Mouse (Mus musculus): Measurements from ENCODE around the gene Nipsnap1. TPM values are rescaled to one million over a fixed set of nuclear protein-coding genes. Genes with fewer than 3 reads are reported as not detected.

The Nipsnap1 gene
- total RNA-seq (2015), result 12.0 and 13.7 TPM in 2 replicates
- total RNA-seq (2017), result 20.5 and 21.5 TPM in 2 replicates

DNA sequence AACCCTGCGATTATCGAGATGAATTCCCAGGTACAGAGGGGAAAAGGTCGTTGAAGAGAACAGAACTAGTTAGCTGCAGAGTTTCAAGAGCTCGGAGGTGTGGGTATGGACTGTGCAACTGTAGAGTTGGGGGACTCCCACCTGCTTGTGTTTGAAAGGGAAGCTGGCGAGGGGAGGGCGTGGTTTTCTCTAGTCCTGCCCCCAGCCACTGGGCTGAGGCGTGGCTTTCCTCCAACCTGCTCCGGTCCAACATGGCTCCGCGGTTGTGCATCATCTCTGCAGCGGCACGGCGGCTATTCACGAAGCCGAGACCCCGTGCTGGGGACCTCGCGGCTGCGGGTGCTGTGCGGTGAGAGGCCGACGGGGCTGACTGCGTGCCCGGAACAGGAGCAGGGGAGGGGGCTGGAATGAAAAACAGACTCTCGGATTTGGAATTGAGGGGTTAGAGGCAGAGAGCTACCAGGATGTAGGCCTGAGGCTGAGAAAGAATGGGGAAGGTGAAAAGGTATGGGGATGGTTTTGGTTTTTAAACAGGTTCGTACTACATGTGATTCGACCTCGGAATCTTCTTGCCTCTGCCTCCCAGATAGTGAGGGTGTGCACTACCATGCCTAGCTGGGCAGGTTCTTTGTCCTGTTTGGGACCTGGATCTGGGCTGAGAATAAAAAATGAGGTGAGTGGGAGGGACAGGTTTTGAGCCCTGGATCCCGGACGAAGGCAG lies at the start of gene Nipsnap1:
Gene Nipsnap1, plus strand, starts transcription at position 197 of the 721 bp plus-strand sequence.
- peak; percentile 99 for ATAC-seq (replicated peaks; ENCODE audit: poor library complexity)

DNA sequence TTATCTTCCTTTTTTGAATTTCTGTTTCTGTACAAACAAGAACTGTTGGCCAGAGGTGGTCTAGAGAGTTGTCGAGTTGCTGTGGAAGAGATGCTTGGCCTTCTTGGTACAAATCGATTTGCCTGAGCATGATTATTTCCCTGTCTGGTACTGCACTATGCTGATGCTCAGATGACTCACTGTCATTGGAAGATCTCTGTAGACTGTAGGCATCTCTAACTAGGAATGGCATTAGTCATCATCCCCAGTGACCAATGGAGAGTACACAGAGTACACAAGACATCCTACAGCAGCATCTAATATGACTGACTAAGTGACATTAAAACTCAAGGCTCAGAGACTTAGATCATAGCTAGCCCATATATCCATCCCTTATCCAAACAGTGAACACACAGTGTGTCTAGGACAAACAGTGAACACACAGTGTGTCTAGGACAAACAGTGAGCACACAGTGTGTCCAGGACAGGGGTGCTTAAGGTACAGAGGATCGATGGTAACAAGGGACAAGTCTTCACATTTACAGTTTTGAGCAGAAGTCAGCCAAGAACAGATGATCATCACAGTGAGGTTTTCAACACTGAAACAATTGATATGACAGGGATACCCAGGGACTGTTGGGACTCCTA lies 47.5 kb upstream of the Nipsnap1 start:
- no peak for ATAC-seq (replicated peaks; ENCODE audit: poor library complexity)

DNA sequence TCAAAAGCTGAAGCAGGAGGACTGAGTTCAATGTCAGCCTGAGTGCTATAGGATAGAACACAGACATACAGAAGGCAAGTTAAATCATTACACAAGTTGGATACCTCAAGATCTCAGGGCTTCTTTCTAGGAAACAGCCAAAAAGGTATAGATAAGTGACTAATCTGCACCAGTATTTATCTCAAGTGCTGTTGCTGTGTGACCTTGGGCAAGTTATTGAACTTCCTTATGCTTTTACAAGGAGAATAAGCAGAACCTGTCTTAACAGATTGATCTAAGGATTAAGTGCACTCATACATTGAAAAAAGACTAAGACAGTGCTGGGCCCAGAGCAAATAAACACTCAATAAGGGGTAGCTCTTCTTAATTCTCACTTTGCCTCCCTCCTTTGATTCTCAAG lies 46.4 kb upstream of the Nipsnap1 start:
- ATAC-seq (replicated peaks; ENCODE audit: poor library complexity), result no peak

DNA sequence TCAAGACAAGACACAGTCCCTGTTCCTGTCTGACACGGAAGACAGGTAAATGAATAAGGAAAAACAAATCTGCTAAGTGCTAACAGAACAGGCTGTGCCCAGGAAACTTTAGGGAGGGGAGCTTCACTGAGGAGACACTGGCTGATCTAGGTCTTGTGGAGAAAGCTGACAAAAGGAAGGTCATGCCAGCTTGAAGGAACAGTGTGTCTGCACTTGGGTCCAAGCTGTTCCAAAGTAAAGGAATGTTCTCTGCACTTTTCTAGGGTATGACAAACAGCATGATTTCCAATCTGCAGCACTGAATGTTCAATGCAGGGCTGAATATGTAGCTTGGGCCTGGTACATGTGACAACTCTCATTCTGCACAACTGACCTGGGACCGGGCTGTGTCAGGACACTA lies 45.8 kb upstream of the Nipsnap1 start:
- no peak for ATAC-seq (replicated peaks; ENCODE audit: poor library complexity)

DNA sequence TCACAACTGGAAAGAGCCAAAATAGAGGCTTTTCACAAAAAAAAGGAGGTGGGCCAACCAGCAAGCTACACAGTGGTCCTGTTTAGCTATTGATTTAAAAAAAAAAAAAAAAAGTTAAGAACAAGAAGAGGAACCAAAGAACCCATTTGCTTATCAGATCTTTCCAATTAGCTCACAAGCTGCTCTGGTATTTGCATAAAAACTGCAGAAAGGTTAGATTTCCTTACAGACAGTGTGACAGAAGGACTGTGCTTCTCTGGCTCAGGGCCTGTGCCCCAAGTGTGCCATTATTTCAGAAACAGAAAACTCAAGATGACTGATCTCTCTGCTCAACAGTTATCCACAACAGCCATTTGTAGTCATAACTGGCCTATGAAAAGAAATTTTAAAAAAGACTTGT lies 42.7 kb upstream of the Nipsnap1 start:
- no peak for ATAC-seq (replicated peaks; ENCODE audit: poor library complexity)

DNA sequence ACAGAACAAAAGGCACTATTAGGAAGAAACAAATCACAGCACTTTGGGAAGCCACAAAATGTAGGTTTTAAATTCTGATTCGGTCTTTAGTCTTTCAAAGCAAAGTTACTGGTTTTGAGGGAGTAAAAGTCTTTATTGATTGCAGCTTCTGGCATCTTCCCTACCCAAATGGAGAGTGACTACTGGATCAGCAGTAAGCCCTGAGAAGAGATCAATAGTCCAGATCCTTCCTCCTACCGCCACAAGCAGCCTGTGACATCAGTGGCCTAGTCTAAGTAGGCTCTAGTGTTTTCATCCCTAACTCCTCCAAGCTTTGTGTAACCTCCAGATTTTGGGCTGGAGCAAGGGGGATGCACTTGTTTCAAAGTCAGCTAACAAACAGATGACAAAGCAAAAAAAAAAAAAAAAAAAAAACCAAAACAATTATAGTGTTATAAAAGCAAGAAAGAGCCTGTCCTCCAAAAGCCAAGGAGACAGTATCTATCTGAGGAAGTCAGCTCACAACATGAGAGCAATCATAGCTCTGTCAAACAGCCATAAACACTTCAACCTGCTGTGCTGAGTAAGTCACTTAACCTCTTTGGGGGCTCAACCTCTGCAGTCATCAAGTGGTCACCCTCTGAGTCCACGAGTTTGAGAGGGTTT lies 40.3 kb upstream of the Nipsnap1 start:
- ATAC-seq (replicated peaks; ENCODE audit: poor library complexity), result no peak

DNA sequence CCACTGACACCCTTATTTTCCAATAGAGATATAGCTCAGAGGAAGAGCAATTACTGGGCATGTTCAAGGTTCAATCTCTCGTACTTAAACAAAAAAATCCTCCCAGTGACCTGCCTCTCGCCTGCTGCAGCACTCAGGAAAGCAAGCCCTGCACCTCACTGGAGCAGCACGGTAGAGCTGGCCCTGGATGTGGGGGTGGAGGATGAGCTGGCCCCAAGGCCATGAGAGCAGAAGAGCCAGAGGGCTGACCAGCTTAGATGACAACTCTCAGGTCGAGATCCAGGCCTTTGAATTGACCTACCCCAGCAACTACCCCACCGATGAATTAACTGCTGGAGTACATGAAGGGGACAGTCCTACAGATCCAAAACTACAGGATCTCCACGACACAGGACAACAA lies 38.3 kb upstream of the Nipsnap1 start:
- ATAC-seq (replicated peaks; ENCODE audit: poor library complexity), result no peak

DNA sequence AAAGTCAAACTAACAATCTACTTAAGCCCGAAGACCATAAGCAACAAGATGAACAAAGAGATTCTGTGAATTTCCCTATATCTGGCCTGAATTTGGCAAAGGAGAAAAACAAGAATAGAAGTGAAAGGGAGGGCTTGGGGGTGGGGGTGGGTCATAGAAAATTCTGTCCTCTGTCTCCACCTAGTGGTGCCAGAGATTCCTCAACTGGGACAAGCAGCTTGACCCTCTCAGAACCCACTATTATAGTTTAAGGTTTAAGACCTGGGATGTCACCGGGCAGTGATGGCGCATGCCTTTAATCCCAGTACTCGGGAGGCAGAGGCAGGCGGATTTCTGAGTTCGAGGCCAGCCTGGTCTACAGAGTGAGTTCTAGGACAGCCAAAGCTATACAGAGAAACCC lies 37.0 kb upstream of the Nipsnap1 start:
- peak; percentile 88 for ATAC-seq (replicated peaks; ENCODE audit: poor library complexity)

DNA sequence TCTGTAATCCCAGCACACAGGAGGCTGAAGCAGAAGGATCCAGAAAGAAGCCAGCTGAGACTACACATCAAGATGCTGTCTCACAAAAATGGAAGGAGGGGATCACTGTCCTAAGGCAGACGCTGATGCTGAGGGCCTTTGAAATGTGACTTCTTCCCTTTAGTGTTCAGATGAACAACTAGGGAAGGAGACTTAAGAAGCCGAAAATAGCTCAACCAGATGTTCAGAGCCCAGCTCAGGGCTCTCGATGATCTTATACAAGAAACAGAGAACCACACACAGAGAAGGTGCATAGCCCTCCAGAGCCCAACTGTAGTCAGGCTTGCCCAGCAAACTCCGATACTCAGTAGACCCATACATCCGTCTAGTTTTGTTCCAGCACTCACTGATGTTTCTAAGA lies 36.4 kb upstream of the Nipsnap1 start:
- ATAC-seq (replicated peaks; ENCODE audit: poor library complexity), result no peak

DNA sequence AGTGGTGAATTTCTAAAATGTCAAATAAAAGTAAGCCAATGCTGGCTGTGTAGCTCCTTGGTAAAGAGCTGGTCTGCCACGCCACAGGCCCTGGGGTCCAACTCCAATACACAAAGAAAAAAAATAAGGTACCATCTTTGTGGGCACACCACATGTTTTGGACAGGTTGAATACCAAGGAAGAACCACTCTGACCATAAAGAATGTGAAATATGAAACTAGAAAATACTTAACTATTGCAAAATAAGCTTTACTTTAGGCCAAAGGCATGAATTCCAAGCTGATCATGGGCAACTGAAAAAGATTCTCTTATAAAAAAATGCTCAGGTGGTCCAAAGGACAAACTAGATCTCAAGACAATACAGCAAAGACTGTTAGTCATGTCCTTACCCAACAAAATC lies 35.5 kb upstream of the Nipsnap1 start:
- no peak for ATAC-seq (replicated peaks; ENCODE audit: poor library complexity)

DNA sequence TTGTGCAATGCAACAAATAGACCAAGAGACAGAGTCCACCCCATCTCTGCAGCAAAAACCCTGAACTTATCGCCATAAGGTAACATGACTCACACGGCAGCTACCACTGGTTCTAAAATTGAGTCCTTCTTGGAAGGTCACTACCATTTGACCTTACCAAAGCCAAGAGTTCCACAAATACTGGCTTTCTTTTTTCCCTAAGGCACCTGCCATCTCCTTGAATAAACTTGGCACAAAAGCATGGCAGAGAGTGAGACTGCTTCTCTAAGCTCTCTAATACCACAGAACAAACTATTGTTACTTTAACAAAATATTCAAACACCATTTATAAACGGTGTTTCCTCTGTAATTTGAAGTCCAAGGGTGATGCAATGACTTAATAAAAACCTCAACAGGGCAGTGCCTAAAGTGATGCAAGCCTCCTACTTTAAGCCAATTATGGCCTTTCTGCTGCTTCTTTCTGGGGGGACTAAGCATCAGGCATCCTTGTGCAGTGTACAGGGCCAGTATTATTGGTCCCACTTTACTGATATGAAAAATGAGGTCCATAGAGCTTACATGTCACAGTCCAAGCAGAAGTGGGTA lies 32.7 kb upstream of the Nipsnap1 start:
- no peak for ATAC-seq (replicated peaks; ENCODE audit: poor library complexity)

DNA sequence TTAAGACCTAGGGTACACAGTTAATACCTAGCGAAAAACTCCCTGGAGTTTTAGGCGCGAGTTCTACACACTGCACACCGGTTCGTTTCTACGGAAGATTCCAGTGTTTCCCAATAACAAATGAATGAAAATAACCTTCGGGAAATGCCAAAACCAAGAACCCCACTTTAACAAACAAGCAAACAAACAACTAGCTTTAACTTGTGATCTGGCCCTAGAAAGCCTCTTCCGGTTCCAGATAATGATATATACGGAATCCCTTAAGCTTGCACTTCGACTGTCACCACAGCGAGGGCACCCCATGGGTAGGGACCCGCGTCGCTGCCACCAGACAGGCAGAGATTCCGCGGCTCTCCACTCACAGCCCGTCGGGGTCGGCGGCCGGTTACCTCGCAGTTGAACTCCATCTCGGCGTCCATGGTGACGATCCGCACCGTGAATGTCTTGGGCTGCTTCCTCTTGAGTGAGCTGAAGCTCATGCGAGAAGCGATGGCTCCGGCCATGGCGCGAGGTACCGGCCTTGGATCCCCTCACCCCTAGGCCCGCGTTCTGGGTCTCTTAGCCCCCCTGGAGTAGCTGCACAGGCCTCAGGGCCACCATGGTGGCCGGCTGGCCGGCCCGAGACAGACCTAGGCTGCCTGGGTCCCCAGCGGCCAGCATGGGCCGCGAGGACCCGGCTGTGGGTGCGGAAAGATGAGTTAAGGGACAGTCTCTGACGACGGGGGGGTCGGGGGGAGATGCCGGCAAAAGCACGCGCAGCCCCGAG lies 25.1 kb upstream of the Nipsnap1 start:
- ATAC-seq (replicated peaks; ENCODE audit: poor library complexity), result peak; percentile 38

DNA sequence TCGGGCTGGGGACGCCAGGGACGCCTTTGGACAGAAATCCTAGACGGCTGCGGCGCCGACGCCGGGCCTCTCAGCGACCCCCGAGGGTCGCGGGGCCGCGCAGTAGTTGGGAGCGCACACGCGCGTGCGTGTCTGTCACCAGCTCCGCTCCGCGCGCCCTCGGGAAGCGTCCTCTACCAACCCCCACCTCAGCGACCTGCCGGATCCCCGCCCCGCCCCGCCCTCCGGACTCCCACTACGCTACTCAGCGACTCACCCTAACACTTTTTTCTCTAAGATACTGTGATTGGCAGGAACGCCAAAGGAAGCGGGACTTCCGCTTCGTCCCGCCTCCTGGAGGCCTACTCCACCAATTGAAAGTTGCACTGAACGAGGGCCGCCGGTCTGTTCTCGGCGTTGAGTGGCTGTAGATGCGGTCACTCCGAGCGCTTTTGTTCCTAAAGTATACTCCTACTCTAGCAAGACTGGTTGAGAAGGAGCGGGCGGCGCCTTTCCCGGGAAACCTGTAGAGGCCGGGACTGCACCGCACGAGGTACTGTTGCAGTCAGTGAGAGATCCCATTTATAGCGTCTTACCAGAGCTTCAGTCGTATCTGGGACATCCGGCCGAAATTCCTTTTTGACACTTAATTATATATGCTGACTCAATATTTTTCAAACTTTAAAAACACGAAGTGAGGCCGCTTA lies 24.4 kb upstream of the Nipsnap1 start, which contains the start of gene Nf2:
Gene Nf2, minus strand, starts transcription at position 279 of the 686 bp plus-strand sequence.
- ATAC-seq (replicated peaks; ENCODE audit: poor library complexity), result peak; percentile 96

DNA sequence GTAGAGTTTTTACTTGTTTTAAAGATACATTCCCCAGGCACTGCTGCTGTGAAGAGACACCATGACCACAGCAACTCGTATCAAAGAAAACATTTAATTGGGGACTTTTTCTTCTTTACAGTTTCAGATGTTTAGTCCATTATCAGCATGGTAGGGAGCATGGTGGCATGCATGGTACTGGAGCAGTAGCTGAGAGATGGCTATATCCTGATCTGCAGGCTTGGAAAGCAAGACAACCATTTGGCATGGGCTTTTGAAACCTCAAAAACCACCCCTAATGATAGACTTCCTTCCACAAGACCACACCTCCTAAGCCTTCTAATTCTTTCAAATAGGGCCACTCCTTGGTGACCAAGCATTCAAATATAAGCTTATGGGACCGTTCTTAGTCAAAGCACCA lies 23.3 kb upstream of the Nipsnap1 start:
- no peak for ATAC-seq (replicated peaks; ENCODE audit: poor library complexity)

DNA sequence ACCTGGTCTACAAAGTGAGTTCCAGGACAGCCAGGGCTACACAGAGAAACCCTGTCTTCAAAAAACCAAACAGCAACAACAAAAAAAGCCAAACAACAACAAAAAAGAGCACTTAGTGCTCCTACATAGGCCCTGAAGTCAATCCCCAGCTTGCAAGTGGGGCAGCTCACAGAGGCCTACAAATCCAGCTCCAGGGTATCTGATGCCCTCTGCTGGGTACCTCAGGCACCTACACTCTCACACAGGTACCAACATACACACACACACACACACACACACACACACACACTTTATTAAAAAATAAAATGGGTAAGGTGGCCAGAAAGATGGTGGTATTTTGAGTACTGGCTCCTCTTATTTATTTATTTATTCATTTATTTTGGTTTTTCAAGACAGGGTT lies 20.7 kb upstream of the Nipsnap1 start:
- ATAC-seq (replicated peaks; ENCODE audit: poor library complexity), result no peak

DNA sequence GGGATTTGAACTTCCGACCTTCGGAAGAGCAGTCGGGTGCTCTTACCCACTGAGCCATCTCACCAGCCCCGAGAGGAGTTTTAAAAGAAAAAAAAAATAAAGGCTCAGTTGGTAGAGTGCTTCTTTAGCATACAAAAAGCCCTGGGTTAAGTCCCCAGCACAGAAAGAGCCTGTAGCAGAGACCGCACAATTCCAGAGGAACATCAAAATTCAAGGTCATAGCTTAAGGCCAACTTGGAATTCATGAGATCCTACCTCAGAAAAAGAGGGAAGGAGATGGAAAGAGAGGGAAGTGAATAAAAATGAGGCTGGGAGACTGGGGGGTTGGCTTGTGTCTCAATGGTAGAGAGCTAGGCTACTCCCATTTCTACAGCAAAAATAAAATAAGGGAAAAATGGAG lies 19.6 kb upstream of the Nipsnap1 start:
- ATAC-seq (replicated peaks; ENCODE audit: poor library complexity), result no peak

DNA sequence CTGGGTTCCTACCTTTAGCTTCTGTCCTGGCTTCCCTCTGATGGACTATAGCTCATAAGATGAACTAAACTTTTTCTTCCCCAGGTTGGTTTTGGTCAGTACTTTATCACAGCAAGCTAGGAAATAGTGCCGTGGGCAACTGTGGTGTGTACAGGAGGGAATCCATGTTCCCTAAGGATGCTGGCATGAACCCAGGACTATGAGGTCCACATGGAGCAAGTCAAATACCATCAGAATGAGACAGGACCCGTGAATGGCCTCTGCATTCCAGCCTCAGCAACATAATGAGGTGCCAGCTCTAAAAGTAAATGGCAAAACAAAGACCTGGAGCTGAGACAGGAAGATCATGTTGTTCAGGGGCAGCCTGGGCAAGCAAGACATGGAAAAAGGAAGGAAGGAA lies 15.3 kb upstream of the Nipsnap1 start:
- no peak for ATAC-seq (replicated peaks; ENCODE audit: poor library complexity)

DNA sequence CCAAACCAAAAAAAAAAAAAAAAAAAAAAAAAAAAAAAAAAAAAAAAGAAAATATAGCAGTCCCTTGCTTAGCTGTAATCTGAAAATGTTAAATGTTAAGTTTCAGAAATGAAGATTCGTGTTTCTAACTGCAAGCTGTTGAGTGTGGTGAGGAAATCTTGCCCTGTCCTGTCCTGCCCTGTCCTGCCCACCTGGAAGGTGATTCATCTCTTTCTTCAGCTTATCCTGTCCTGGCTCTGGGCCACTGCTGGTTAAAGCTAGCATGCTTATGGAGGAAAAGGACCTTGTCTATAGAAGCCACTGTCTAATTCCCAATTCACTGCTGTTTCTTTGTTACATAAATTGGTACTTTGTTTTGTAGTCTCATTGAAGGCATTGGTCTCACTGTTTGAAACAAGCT lies 12.8 kb upstream of the Nipsnap1 start:
- no peak for ATAC-seq (replicated peaks; ENCODE audit: poor library complexity)

DNA sequence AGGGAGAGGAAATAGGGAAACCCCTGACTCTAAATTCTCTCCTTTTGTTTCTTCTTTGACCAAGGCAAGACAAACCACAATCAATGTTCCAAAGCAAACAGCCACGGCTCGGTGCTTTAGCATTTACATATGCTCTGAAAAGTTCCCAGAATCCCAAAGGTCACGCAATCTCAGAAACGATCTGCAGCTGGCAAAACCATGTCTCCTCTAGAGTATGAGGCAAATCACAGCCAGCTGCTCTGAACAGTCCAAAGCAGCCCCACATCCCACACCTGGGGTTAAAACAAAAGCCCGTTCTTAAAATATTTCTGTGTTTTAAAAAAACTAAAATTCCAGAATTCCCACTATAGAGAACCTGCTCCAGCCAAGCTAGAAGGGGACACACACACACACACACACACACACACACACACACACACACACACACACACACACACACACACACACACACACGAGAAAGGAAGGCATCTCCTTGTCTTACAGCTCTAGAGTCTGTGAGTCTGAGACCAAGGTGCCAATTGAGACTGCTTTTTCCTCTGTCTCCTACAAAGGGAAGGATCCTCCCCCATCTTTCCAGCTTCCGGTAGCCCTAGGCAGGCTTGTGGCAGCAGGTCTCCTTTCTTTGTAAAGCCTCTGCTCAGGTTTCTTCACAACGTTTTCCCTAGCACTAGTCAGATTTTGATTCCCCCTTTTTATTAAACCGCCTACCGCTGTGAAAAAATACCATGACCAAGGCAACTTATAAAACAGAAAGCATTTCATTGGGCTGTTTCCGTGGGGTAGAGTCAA lies 11.7 kb upstream of the Nipsnap1 start:
- no peak for ATAC-seq (replicated peaks; ENCODE audit: poor library complexity)

DNA sequence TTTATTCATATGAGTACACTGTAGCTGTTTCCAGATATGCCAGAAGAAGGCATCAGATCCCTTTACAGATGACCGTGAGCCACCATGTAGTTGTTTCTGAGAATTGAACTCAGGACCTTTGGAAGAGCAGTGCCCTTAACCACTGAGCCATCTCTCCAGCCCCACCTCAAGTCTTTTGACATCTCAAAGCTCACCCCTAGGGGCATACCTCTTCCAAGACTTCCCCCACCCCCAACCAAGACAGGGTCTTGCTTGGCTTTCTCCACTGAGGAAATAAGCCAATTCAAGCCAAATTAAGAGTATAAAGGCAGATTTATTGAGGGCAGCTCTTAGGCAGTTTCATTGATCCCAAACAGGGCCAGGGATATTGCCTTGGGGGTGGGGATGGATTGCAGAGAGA lies 11.0 kb upstream of the Nipsnap1 start:
- ATAC-seq (replicated peaks; ENCODE audit: poor library complexity), result no peak
